Mouse (Mus musculus) heart, adult 2 months (tissue): ENCODE results near the gene Pde4d. TPM values are rescaled to one million over a fixed set of nuclear protein-coding genes. Genes with fewer than 3 reads are reported as not detected.

ENCODE experiments used
- DNase-seq, 2 experiments: peaks; one replicate each; pipeline ENCODE4 v3.0.0; 2021
- H3K27ac ChIP-seq: fragments of 200-600 bp; 2 replicates; pipeline ENCODE4 v1.8.1; 2022
- H3K27me3 ChIP-seq: fragments of 200-500 bp; 2 replicates; pipeline ENCODE4 v1.6.1; 2012; ENCODE audit warnings: mild to moderate bottlenecking, low read length, inconsistent platforms, mixed read lengths; ENCODE audit not compliant: control insufficient read depth, insufficient read depth
- H3K36me3 ChIP-seq: fragments of 200-500 bp; 2 replicates; pipeline ENCODE4 v1.6.1; 2012; ENCODE audit warnings: low read length, inconsistent platforms; ENCODE audit not compliant: control insufficient read depth, insufficient read depth
- H3K4me1 ChIP-seq: fragments of 200-500 bp; 2 replicates; pipeline ENCODE4 v1.6.1; 2011; ENCODE audit warnings: low read length; ENCODE audit not compliant: control insufficient read depth, insufficient read depth
- H3K4me3 ChIP-seq: fragments of 200-600 bp; 2 replicates; pipeline ENCODE4 v1.8.1; 2022
- H3K79me2 ChIP-seq: fragments of 200-500 bp; replicated peaks from 2 replicates; pipeline ENCODE4 v1.6.1; 2012; ENCODE audit warnings: mild to moderate bottlenecking, inconsistent platforms, low read length, moderate library complexity, mixed read lengths; ENCODE audit not compliant: control insufficient read depth, insufficient read depth
- H3K9ac ChIP-seq: fragments of 200-500 bp; 2 replicates; pipeline ENCODE4 v1.6.1; 2012; ENCODE audit warnings: low read depth, mild to moderate bottlenecking, control low read depth, inconsistent platforms, low read length, mixed read lengths
- CTCF ChIP-seq: fragments of 200-600 bp; IDR thresholded peaks from 2 replicates; pipeline ENCODE4 v1.8.1; 2022; ENCODE audit warnings: antibody characterized with exemption, mild to moderate bottlenecking, moderate library complexity
- EP300 ChIP-seq: fragments of 200-500 bp; IDR thresholded peaks from 2 replicates; pipeline ENCODE4 v1.6.1; 2011; ENCODE audit warnings: low read depth, low read length, control low read depth; ENCODE audit not compliant: insufficient read depth
- POLR2A ChIP-seq: fragments of 200-500 bp; IDR thresholded peaks from 2 replicates; pipeline ENCODE4 v1.6.1; 2011; ENCODE audit warnings: mild to moderate bottlenecking, low read depth, low read length, control low read depth; ENCODE audit not compliant: insufficient read depth
- WGBS: fragments of 180-500 bp; shearing (Covaris S2); methylation state at CpG from one replicate; pipeline ENCODE4 v1.1.7; 2018; 5-methylcytosine and 5-hydroxymethylcytosine counted together
- intact Hi-C: fragments of 180-260 bp; cut with DNase I; formaldehyde crosslinking; loops from one replicate; pipeline ENCODE4 v1.15.1; 2025
- polyA plus RNA-seq: library from polyadenylated mRNA; depleted of rRNA; stranded (reverse); fragments of >200 nt; gene quantifications from 2 replicates; pipeline ENCODE4 v1.2.3, GENCODE M21; 2012
- total RNA-seq, 2 experiments: library from RNA; stranded (reverse); gene quantifications; 2 replicates each; pipeline ENCODE4 v1.2.3; 2021

Pde4d gene
- total and polyA plus RNA-seq, 3 experiments: 11.5 to 40.1 (median 38.1) TPM

- intact Hi-C loops: no loop called here
- Histone ChIP-seq H3K9ac (no peak overlapping the region), H3K79me2 (no peaks in the 10 kb centered on the region), H3K36me3 (no peaks in the 10 kb centered on the region), H3K27ac (no peak overlapping the region), H3K4me1 (no peaks in the 10 kb centered on the region; the same call in 1 of the 2 replicates), H3K27me3 (no peaks in the 10 kb centered on the region), H3K4me3 (no peak overlapping the region)
- no peak for DNase-seq
- no peak for TF ChIP-seq EP300
- TF ChIP-seq POLR2A: no peak
- TF ChIP-seq CTCF: no peak
- WGBS: 42% methylated on average over 5 of the region's 5 CpGs
Measured at GRCm38 (mm10) chr13:109262501-109262900, 812.8 kb downstream of the Pde4d start.

GRCm38 (mm10) chr13:109263833-109264232 is 814.1 kb downstream of the Pde4d start:
- no peak overlapping the region for H3K27ac ChIP-seq
- H3K4me1 ChIP-seq: no peaks in the 10 kb centered on the region; the same call in 1 of the 2 replicates
- TF ChIP-seq CTCF (no peak), EP300 (no peak), POLR2A (no peak)
- no peaks in the 10 kb centered on the region for H3K36me3 ChIP-seq
- H3K27me3 ChIP-seq: no peaks in the 10 kb centered on the region
- no peak for DNase-seq
- H3K79me2 ChIP-seq: no peaks in the 10 kb centered on the region
- H3K9ac ChIP-seq: no peak overlapping the region
- intact Hi-C loops: no loop called here
- no peak overlapping the region for H3K4me3 ChIP-seq

- 70% methylated on average over 3 of the region's 3 CpGs for WGBS
- TF ChIP-seq EP300 (no peak), POLR2A (no peak), CTCF (no peak)
- H3K4me1 ChIP-seq: no peaks in the 10 kb centered on the region
- H3K27ac ChIP-seq: no peak overlapping the region
- intact Hi-C loops: no loop called here
- DNase-seq: no peak
- no peak overlapping the region for H3K4me3 ChIP-seq
- H3K9ac ChIP-seq: no peak overlapping the region
- H3K79me2 ChIP-seq: no peaks in the 10 kb centered on the region
- H3K27me3 ChIP-seq: no peaks in the 10 kb centered on the region
- no peaks in the 10 kb centered on the region for H3K36me3 ChIP-seq
Measured at GRCm38 (mm10) chr13:109268253-109268652, 818.5 kb downstream of the Pde4d start.

GRCm38 (mm10) chr13:109268659-109269322 is 819.0 kb downstream of the Pde4d start:
- 93% methylated on average over 4 of the region's 4 CpGs for WGBS
- Histone ChIP-seq H3K4me3 (no peak overlapping the region), H3K27me3 (no peaks in the 10 kb centered on the region), H3K27ac (no peak overlapping the region), H3K36me3 (no peaks in the 10 kb centered on the region), H3K79me2 (no peaks in the 10 kb centered on the region), H3K9ac (no peak overlapping the region), H3K4me1 (no peaks in the 10 kb centered on the region)
- TF ChIP-seq CTCF (no peak), EP300 (no peak), POLR2A (no peak)
- intact Hi-C loops: no loop called here
- no peak for DNase-seq

GRCm38 (mm10) chr13:109274869-109275268 is 825.1 kb downstream of the Pde4d start:
- intact Hi-C loops: no loop called here
- H3K4me1 ChIP-seq: no peaks in the 10 kb centered on the region; the same call in 1 of the 2 replicates
- no peak overlapping the region for H3K4me3 ChIP-seq
- no peaks in the 10 kb centered on the region for H3K27me3 ChIP-seq
- 92% methylated on average over 10 of the region's 10 CpGs for WGBS
- TF ChIP-seq EP300 (no peak), POLR2A (no peak), CTCF (no peak)
- no peak overlapping the region for H3K9ac ChIP-seq
- DNase-seq: no peak
- no peaks in the 10 kb centered on the region for H3K79me2 ChIP-seq
- no peaks in the 10 kb centered on the region for H3K36me3 ChIP-seq
- H3K27ac ChIP-seq: no peak overlapping the region

GRCm38 (mm10) chr13:109277792-109278191 is 828.0 kb downstream of the Pde4d start:
- intact Hi-C loops: no loop called here
- 73% methylated on average over 7 of the region's 7 CpGs for WGBS
- no peaks in the 10 kb centered on the region for H3K79me2 ChIP-seq

More at GRCm38 (mm10) chr13:109277792-109278191, 828.0 kb downstream of the Pde4d start:
- H3K36me3 ChIP-seq: no peaks in the 10 kb centered on the region
- H3K4me1 ChIP-seq: no peaks in the 10 kb centered on the region; the same call in 1 of the 2 replicates
- no peak for TF ChIP-seq EP300
- TF ChIP-seq POLR2A: no peak
- TF ChIP-seq CTCF: no peak
- H3K27ac ChIP-seq: no peak overlapping the region
- no peak for DNase-seq
- H3K4me3 ChIP-seq: no peak overlapping the region
- no peaks in the 10 kb centered on the region for H3K27me3 ChIP-seq
- no peak overlapping the region for H3K9ac ChIP-seq
